Mouse (Mus musculus): ENCODE results near the gene Phf11d. TPM values are rescaled to one million over a fixed set of nuclear protein-coding genes. Genes with fewer than 3 reads are reported as not detected.
"Not testable (repeated sequence)": the region's sequence is repeated elsewhere in the genome, so short reads cannot be mapped to it uniquely, and the experiment has no call there.

Phf11d gene
- polyA plus RNA-seq, 1 experiment from 2014 or later, result 0.55 TPM

DNA sequence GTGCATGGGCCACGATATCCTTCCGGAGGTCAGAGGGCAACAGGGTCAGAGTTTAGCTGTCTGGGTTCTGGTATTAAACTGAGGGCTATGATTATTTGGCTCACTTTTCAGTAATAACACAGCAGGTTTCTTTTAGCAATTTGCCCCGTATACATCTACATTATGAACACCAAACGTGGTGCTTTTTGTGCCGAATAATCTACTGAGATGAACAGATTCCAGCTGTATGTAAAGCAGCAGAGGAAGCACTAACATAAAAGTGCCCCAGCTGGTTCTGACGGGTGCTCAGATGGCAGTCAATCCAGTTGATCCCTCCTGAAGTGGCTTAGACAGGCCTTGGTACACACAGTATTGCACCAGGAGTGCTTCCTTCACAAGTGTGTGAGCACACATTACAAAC, 45.3 kb downstream of the Phf11d start:
- not testable (repeated sequence) for H3K4me1 ChIP-seq; H3K4me2 ChIP-seq (replicated peaks); ATAC-seq (ENCODE audit: low FRiP score, low read depth); H3K9me3 ChIP-seq; H3K9ac ChIP-seq; H3K27me3 ChIP-seq (replicated peaks); H3K36me3 ChIP-seq; H3K27ac ChIP-seq; H3K4me3 ChIP-seq
- 86% methylated on average over 6 of the region's 6 CpGs for WGBS

DNA sequence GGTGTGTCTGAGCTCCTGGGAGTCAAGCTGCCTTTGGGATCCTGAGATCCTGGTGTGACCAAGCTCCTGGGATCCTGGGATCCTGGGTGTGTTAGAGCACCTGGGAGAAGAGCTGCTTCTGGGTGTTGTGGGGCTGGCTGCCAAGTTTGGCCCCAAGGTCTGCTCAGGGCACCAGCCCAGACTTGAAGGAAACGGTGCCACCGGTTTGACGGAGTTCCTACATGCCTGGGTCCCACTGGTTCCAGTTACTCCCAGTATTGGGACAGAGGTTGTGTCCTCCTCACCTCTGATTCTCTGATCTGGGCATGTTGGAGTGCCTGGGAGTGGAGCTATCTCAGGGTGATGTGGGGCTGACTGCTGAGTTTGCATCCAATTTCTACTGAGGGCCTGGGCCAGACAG, 46.2 kb downstream of the Phf11d start:
- not testable (repeated sequence) for H3K36me3 ChIP-seq; H3K9me3 ChIP-seq; H3K27me3 ChIP-seq (replicated peaks); H3K27ac ChIP-seq; ATAC-seq (ENCODE audit: low FRiP score, low read depth); H3K4me2 ChIP-seq (replicated peaks); H3K4me1 ChIP-seq; H3K4me3 ChIP-seq; H3K9ac ChIP-seq
- WGBS, result 96% methylated on average over 3 of the region's 3 CpGs

Other genes with a start within 250 kb of the Phf11d start
- gene 1700129C05Rik, start 222.6 kb downstream of the Phf11d start, polyA plus RNA-seq (2016; fragmentation: Nextera tagmentation; extraction: Ambion mirVana), result not detected in 2 replicates
- not detected in 2 replicates for gene Gm5142, start 186.7 kb downstream of the Phf11d start, polyA plus RNA-seq (2016; fragmentation: Nextera tagmentation; extraction: Ambion mirVana)
- 98.8 and 100 TPM in 2 replicates for gene Rcbtb1, start 164.3 kb downstream of the Phf11d start, polyA plus RNA-seq (2016; fragmentation: Nextera tagmentation; extraction: Ambion mirVana)
- not detected in 2 replicates for gene Gm6904, start 105.3 kb downstream of the Phf11d start, polyA plus RNA-seq (2016; fragmentation: Nextera tagmentation; extraction: Ambion mirVana)
- not detected in 2 replicates for gene Phf11a, start 67.9 kb downstream of the Phf11d start, polyA plus RNA-seq (2016; fragmentation: Nextera tagmentation; extraction: Ambion mirVana)
- 0.33 and 0.51 TPM in 2 replicates for gene Phf11b, start 24.1 kb downstream of the Phf11d start, polyA plus RNA-seq (2016; fragmentation: Nextera tagmentation; extraction: Ambion mirVana)
- gene Phf11c, start 29.9 kb upstream of the Phf11d start, polyA plus RNA-seq (2016; fragmentation: Nextera tagmentation; extraction: Ambion mirVana), result 0.44 and 0.63 TPM in 2 replicates
- gene Setdb2, start 75.4 kb upstream of the Phf11d start, polyA plus RNA-seq (2016; fragmentation: Nextera tagmentation; extraction: Ambion mirVana), result 10.1 and 12.1 TPM in 2 replicates
- 26.9 and 30.6 TPM in 2 replicates for gene Cab39l, start 75.5 kb upstream of the Phf11d start, polyA plus RNA-seq (2016; fragmentation: Nextera tagmentation; extraction: Ambion mirVana)
- 32.6 and 34.9 TPM in 2 replicates for gene Cdadc1, start 232.5 kb upstream of the Phf11d start, polyA plus RNA-seq (2016; fragmentation: Nextera tagmentation; extraction: Ambion mirVana)

Data from neural tube, embryonic 12.5 days (tissue).